Mouse (Mus musculus) bone marrow macrophage, adult 2 months (primary cell): ENCODE data around the gene Mcpt4. TPM values are rescaled to one million over a fixed set of nuclear protein-coding genes. Genes with fewer than 3 reads are reported as not detected.
A peak's percentile ranks its signal among the peaks of the same experiment; 100 is the strongest.
"Not testable (repeated sequence)": the region's sequence is repeated elsewhere in the genome, so short reads cannot be mapped to it uniquely, and the experiment has no call there.

Experiments used
- H3K27ac ChIP-seq: 2 replicates; pipeline ENCODE4 v1.5.1; 2012; ENCODE audit warnings: low read depth, low read length; ENCODE audit not compliant: insufficient read depth
- H3K4me1 ChIP-seq: 2 replicates; pipeline ENCODE4 v1.6.1; 2012; ENCODE audit warnings: low read length; ENCODE audit not compliant: control insufficient read depth, insufficient read depth
- H3K4me3 ChIP-seq: 2 replicates; pipeline ENCODE4 v1.5.1; 2012; ENCODE audit warnings: mild to moderate bottlenecking, low read length, moderate library complexity; ENCODE audit not compliant: insufficient read depth
- CTCF ChIP-seq: IDR thresholded peaks from 2 replicates; pipeline ENCODE4 v1.5.1; 2012; ENCODE audit warnings: low read depth, mild to moderate bottlenecking, low read length, moderate library complexity
- POLR2A ChIP-seq: IDR thresholded peaks from 2 replicates; pipeline ENCODE4 v1.6.1; 2012; ENCODE audit warnings: mild to moderate bottlenecking, low read depth, low read length, borderline replicate concordance
- polyA plus RNA-seq: library from polyadenylated mRNA; stranded (reverse); fragments of >200 nt; gene quantifications from 2 replicates; pipeline ENCODE4 v1.2.4, GENCODE M21; 2012; ENCODE audit not compliant: missing spikeins, insufficient read depth, insufficient read length

The Mcpt4 gene
- not detected in 2 replicates for polyA plus RNA-seq

GRCm38 (mm10) chr14:56062213-56062612, at the start of gene Mcpt4:
Gene Mcpt4 (minus strand): TSS chr14:56062313.
- not testable (repeated sequence) for H3K4me3 ChIP-seq, H3K4me1 ChIP-seq, H3K27ac ChIP-seq

DNA sequence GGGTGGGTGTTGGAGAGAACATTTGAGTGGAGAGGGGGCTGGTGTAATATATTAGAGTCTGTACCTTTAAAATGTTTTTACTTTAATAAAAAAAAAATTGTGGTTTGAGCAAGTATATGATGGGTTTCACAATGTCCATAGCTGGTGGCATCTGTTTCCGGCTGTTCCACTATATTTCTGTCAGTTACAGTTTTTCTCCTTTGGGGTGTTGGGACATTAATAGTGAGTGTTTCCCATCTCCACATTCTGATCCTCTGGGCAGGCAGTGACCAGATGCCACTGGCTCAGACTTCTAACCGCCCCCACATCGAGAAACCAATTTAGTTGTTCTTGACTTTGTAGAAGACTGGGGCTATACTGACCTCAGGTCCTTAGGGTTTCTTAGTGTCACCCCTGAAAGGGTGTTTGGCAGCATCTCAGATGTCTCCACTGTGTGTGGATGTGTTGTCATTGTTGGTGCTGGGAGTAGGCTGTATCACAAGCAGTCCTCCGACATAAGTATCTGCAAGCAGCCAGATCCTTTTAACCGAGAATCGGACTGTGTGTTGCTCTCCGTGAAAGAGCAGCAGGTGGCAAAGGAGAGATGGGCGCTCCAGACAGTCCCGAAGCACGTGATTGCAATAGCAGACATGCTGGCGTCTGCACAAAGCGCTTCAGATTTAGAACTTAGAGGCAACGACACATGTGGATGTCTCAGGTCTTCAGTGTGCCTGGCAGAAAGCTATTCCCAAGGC, 43.5 kb upstream of the Mcpt4 start:
- Histone ChIP-seq H3K4me3 (peak overlapping the region; percentile 34), H3K4me1 (peaks cover 14% of the 10 kb centered on the region), H3K27ac (peak overlapping the region; percentile 74)
- TF ChIP-seq CTCF, result no peak
- TF ChIP-seq POLR2A, result no peak

DNA sequence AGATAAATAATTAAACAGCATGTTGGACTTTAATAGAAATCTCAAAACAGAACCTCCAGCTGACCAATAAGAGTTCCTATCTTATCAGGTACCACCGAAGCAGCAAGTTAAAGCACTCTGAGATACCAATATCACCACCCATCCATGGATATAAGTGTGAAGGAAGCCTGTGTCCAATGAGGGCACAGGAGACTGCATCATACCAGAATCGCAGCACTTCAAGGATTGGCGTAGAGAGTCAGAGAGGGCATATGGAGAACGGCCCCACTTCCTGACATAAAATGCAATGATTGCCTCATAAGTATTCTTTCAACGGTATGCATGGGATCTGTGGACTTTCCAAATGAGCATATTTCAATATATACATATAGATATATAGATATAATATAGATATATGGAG, 42.9 kb upstream of the Mcpt4 start:
- Histone ChIP-seq H3K4me1 (peaks cover 14% of the 10 kb centered on the region), H3K27ac (peak overlapping the region; percentile 63), H3K4me3 (no peak overlapping the region)
- no peak for TF ChIP-seq POLR2A
- no peak for TF ChIP-seq CTCF

DNA sequence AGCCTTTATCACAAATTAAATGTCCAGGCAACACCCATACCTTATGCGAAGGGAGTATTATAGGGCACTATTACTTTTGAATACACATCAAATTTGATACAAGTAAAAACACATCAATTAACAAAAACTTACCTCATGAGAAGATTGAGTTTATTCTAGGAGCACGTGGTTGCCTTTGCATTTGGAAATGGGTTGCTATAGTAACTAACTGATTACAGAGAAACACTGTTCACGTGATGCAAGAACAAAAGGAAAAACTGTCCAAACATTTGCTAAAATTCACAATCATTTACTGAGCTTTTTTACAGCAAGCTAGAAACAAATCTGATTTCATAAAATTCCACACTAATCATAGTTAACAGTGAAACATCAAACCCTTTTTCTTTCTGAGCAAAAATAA, 41.3 kb upstream of the Mcpt4 start:
- Histone ChIP-seq H3K4me3 (no peak overlapping the region), H3K27ac (no peak overlapping the region), H3K4me1 (peaks cover 14% of the 10 kb centered on the region)
- TF ChIP-seq CTCF (no peak), POLR2A (no peak)

GRCm38 (mm10) chr14:56102386-56102785, 40.3 kb upstream of the Mcpt4 start, which contains the start of gene Ctsg:
Gene Ctsg (minus strand): TSS chr14:56102574.
- no peak within 1 kb of the TSS for H3K4me3 ChIP-seq
- H3K27ac ChIP-seq, result no peak within 1 kb of the TSS
- TF ChIP-seq POLR2A, result no peak
- no peak for TF ChIP-seq CTCF
- peaks cover 14% of the 10 kb centered on the region for H3K4me1 ChIP-seq

- Histone ChIP-seq H3K27ac (no peak overlapping the region), H3K4me1 (peaks cover 4% of the 10 kb centered on the region), H3K4me3 (no peak overlapping the region)
- TF ChIP-seq CTCF, result peak; percentile 64
- no peak for TF ChIP-seq POLR2A
Observed at GRCm38 (mm10) chr14:56098940-56099339, 36.8 kb upstream of the Mcpt4 start.

- Histone ChIP-seq H3K4me3 (no peak overlapping the region), H3K27ac (no peak overlapping the region), H3K4me1 (peaks cover 4% of the 10 kb centered on the region)
- TF ChIP-seq POLR2A, result no peak
- TF ChIP-seq CTCF, result no peak
Observed at GRCm38 (mm10) chr14:56097597-56097996, 35.5 kb upstream of the Mcpt4 start.

GRCm38 (mm10) chr14:56093353-56093752, 31.2 kb upstream of the Mcpt4 start:
- Histone ChIP-seq H3K4me1 (no peaks in the 10 kb centered on the region), H3K27ac (no peak overlapping the region), H3K4me3 (no peak overlapping the region)
- TF ChIP-seq POLR2A (no peak), CTCF (no peak)

DNA sequence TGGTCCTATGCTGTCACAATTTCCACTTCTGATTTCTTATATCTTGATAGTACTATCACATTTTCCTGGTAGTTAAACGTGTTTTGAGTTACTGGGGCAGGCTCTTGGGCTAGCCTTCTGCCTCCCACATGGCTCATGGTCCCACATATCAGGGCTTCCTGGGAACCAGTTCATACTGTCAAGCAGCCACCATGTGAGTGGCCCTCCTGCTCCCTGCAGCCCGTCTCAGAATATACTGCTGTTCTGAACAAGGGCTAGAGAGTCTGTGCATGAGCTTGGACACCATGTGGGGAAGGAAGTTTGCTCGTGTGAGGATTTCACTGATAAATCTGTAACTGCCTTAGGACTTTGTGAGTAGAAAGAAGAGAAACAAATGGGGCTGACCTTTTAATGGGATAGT, 24.6 kb upstream of the Mcpt4 start:
- TF ChIP-seq CTCF, result no peak
- TF ChIP-seq POLR2A, result no peak
- no peak overlapping the region for H3K4me3 ChIP-seq
- no peaks in the 10 kb centered on the region for H3K4me1 ChIP-seq
- H3K27ac ChIP-seq, result no peak overlapping the region

DNA sequence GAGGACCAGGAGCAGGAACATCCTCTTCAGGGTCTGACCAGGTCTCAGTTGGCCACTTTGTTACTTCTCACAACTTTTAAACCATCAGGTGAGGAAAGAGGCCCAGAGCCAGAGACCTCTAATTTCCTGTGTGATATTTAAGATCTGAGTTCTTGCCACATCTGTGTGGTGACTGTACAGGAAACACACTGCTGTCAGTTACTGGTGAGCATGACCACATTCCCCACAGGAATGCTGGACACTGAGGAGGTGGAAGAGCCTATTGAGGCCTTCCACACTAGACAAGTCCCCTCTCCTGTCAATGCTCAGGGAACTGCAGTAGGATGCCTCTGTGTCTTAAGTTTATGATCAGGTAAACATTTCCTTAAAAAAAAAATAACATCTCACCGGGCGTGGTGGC, 23.1 kb upstream of the Mcpt4 start, which contains the start of gene Mcpt8:
Gene Mcpt8, minus strand, starts transcription at position 107 of the 400 bp plus-strand sequence.
- no peak for TF ChIP-seq CTCF
- no peak for TF ChIP-seq POLR2A
- H3K27ac ChIP-seq, result no peak within 1 kb of the TSS
- H3K4me3 ChIP-seq, result no peak within 1 kb of the TSS

More for the DNA sequence above, 23.1 kb upstream of the Mcpt4 start, which contains the start of gene Mcpt8:
- H3K4me1 ChIP-seq, result no peaks in the 10 kb centered on the region
